Mouse (Mus musculus): ENCODE measurements at regions not wholly inside any gene's neighbourhood (a gene's known extent, or its start where the extent isn't known, plus 50 kb on each side); places are given as distances from the start of the nearest gene placed in this dataset.

DNA sequence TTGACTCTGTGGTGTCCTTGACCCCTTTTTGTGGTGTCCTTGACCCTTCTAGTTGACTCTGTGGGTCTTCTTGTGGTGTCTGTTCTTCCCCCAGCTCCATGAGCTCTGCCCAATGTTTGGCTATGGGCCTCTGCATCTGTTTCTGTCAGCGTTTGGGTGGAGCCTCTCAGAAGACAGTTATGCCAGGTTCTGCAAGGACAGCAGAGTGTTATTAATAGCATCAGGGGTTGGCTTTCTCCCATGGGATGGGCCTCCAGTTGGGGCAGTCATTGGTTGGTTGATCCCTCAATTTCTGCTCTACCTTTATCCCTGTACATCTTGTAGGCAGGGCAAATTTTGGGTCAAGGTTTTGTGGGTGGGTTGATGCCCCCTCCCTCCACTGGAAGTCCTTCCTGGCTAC, 138.8 kb downstream of the Tex29 start:
- no peak for DNase-seq (ENCODE audit: low spot score)

GRCm38 (mm10) chr8:11981458-11981857, 141.2 kb downstream of the Tex29 start:
- no peak for DNase-seq (ENCODE audit: low spot score)

DNA sequence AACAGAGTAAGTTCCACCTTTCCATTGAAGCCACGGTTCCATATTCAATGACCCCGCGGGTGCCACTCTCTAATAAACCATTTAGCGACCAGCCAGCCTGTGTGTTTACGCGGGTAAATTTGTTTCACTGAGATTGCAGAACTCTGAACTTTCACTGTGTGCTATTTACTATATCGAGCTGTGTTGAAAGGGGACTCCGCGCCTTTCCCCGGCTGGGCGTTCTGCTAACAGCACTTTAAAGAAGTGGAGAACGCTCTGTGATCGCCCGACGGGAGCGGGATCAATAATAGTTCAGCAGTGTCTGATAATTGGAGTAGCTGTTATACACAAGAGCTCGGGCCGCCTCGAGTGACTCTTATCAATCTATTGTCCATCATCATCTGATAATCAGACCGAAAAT, 149.8 kb downstream of the Tex29 start:
- DNase-seq (ENCODE audit: low spot score): no peak

GRCm38 (mm10) chr8:11999736-12000458, 159.6 kb downstream of the Tex29 start:
- DNase-seq (ENCODE audit: low spot score): no peak

DNA sequence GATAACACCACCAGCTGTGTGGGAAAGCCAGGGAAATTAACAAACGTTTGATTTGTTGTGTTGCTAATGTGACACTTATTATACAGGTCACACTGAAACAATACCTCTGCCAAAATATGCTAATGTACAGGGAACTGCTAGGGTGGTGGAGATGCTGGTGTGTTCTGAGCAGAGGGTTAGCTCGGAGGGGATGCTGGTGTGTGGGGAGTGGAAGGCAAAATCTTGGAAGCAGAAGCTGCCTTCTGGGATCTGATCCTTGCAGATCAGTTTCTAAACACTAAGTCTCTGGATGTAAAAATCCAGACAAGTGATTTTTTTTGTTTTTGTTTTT, 160.2 kb downstream of the Tex29 start:
- no peak for DNase-seq (ENCODE audit: low spot score)

DNA sequence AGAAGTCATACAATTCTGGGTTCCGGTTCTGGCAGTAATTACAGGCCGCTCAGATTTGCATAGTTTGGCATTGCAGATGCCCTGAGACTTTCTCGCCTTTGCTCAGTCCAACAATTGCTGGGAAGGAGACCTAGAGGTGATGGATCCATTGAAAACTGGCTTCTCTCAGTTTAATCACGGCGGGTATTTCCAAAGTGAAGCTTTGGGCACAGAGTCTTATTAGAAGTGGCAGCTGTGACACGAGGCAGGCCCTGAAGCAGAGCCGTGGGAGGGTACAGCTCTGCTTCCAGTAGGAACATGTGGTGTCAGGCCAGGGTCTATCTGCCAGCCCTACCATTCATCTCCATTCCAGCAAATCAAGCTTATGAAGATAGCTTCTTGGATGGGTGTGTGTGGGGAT, 164.0 kb downstream of the Tex29 start:
- no peak for DNase-seq (ENCODE audit: low spot score)

- DNase-seq (ENCODE audit: low spot score): no peak
Observed at GRCm38 (mm10) chr8:12012769-12013168, 172.5 kb downstream of the Tex29 start.

GRCm38 (mm10) chr8:12017750-12018149, 177.5 kb downstream of the Tex29 start:
- no peak for DNase-seq (ENCODE audit: low spot score)

- no peak for DNase-seq (ENCODE audit: low spot score)
Observed at GRCm38 (mm10) chr8:12019272-12019671, 179.0 kb downstream of the Tex29 start.

- no peak for DNase-seq (ENCODE audit: low spot score)
Observed at GRCm38 (mm10) chr8:12023669-12024390, 183.6 kb downstream of the Tex29 start.

DNA sequence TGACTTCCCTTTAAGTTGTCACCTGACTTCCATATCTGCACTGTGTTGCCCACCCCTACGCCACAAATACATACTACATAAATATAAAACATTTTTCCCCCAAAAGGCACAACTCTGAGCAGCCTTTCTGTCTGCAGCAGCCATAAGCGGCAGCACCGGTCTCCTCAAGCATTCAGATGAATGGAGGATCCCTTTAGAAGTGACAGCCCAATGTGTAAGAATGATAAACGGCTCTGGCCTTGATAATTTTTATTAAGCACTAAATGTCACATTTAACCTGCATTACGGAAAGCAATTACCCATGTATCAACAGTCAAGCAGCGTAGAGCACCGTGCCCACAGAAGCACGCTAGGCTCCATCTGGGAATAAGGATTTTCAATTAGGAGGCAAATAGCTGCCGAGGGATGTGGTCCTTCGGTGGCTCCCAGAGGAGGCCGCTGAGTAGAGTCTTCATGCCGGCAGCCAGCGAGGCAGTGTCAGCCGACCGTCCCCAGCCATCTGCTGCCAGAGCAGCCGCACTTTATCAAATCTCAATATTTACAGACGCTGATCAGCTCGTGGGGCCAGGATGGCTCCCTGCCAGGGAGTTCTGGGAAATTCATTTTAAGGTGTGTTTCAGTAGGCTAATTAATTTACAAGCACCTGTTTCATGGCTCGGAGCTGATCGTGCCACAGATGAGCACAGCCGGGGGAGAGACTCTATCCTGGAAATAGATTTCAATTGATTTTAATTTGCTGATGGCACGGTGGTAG, 190.3 kb downstream of the Tex29 start:
- DNase-seq (ENCODE audit: low spot score): no peak

GRCm38 (mm10) chr8:12031796-12032195, 191.5 kb downstream of the Tex29 start:
- no peak for DNase-seq (ENCODE audit: low spot score)

DNA sequence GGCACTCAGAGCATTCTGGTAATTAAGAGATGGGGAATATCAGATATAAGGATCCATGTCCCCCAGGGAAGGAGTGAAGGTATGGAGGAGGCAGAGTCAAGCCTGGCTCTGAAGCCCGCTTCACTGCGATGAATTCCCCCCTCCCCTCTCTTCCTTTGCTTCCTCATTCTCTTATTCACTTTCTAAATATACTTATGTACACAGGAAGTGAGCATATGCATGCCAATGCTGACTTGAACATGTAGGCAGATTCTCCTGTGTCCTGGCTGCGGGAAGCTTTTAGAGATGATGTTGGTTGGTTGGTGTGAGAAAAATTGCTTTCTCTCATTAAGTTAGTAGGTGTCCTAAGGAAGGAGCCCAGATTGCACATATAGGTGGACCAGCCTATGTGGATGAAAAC, 192.1 kb downstream of the Tex29 start:
- DNase-seq (ENCODE audit: low spot score): no peak

GRCm38 (mm10) chr8:12036349-12036748, 196.1 kb downstream of the Tex29 start:
- no peak for DNase-seq (ENCODE audit: low spot score)

DNA sequence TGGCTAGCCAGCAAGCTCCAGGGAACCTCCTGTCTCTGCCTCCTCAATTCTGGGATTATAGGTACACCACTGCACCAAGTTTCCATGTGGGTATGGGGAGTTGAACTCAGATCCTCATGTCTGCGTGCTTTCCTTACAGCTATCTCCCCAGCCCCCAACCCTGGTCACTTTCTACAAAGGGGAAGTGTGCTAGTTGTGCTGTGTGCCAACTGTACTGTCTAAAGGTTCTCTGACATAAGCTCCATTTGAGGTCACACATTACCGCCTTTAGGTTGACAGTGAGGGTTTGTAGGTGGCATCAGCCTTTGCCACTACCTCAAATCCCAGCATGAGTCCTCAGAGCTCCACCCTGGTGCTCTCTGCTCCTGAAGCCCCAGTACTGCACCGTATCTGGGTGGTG, 200.7 kb downstream of the Tex29 start:
- DNase-seq (ENCODE audit: low spot score): no peak

DNA sequence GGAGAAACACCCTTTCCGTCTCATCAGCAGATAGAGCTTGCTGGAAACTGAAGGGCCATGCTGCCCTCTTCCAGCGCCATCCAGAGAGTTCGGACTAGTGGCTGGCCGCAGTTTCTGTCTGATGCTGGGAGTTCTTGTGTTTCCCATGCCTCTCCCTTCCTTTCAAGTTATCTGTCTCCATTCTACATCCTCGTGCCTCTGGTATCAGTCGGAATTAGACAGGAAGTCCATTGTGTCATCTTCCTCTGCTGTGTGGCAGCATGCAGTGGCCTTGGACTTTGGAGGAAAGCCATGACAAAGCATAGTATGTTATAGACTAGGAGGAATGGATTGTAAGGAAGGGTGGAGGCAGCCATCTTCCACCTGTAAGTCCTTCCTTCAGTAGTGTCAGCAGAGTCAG, 201.4 kb downstream of the Tex29 start:
- DNase-seq (ENCODE audit: low spot score): no peak

- DNase-seq (ENCODE audit: low spot score): no peak
Observed at GRCm38 (mm10) chr8:12050841-12051240, 210.6 kb downstream of the Tex29 start.

- DNase-seq (ENCODE audit: low spot score): no peak
Observed at GRCm38 (mm10) chr8:12051357-12051756, 211.1 kb downstream of the Tex29 start.

DNA sequence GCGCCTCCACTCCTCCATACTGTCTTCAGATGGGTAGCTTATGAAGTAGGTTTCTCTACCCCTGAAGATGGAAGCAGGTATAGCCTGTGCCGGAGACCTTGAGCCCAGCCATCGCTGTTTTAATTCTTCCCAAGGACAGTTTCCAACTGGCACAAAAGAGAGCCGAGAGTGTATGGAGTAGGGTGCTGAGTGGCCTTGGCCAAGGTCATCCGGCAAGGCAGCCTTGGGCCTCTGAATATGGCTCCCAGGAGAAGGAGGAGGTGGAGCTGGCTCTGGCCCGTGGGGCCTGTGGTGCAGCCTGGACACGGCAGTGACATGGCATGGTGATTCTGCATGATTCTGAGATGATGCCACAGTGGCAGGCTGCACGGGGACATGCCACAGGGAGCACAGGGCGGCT, 215.7 kb downstream of the Tex29 start:
- no peak for DNase-seq (ENCODE audit: low spot score)

- no peak for DNase-seq (ENCODE audit: low spot score)
Observed at GRCm38 (mm10) chr8:12061237-12061636, 217.4 kb upstream of the A230072I06Rik start.

DNA sequence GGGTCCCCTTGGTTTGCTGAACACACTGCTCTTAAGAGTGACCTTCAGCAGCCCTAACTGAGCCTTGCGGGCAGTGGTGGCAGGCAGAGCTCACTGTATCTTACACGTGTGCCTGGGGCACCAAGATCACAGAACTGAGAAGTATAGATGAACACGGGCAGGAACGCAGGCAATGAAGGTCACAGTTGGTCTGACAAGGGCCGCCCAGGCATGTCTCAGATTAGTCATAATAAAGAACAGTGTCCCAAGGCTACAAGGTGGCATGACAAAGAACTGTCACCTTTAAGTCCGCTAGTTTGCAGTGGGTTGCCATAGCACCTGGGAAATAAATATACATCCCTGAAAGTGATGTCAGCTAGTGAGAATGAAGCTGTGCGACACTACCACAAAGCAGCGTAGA, 215.9 kb upstream of the A230072I06Rik start:
- DNase-seq (ENCODE audit: low spot score): no peak

DNA sequence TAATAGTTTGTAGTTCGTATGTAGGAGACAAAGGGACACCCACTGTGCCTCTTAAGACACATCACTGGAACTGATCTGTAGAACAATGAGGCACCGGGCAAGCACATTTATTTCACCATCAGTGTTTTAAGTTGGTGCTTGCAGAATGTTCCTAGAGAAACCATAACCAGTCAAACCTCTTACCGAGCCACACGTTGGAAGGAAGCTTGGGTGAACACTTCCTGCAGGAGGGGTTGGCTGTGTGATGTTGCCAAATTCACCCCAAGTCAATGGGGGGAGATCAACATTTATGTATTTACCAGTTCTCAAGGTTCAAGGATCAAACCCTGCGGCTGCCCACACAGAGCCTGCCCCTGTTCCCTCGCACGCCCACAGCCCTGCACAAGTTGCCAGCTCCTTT, 214.0 kb upstream of the A230072I06Rik start:
- DNase-seq (ENCODE audit: low spot score): no peak

DNA sequence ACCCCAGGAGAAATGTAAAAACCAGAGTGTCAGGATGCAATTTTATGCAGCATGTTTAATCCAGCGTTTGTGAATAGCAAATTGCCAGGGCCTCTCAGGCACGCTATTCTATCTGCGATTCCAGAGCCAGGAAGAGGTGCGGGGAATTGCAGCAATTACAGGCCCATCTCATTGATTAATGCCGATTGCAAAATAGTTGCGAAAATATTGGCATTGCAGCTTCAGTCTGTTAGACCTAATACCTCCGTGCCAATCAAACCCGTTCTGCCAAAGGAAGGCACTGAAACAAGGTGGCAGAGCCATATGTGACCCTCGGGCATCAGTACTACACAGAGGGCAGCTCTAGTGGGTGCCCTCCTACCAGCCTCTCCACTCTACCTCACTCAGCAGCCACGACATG, 212.2 kb upstream of the A230072I06Rik start:
- DNase-seq (ENCODE audit: low spot score): no peak
